Mouse (Mus musculus) erythroblast, embryonic 14.5 days (primary cell): ENCODE data around the gene Zfand3.

Source experiments
- GATA1 ChIP-seq: IDR thresholded peaks from 2 replicates; pipeline ENCODE4 v1.6.1; 2012; ENCODE audit warnings: low read length, inconsistent platforms, mixed read lengths
- TAL1 ChIP-seq: IDR thresholded peaks from 3 replicates; pipeline ENCODE4 v1.6.1; 2012; ENCODE audit warnings: low read length, inconsistent platforms, mixed read lengths

GRCm38 (mm10) chr17:30018927-30019610, 14.5 kb downstream of the Zfand3 start:
- TF ChIP-seq TAL1 (no peak), GATA1 (no peak)
